Mouse (Mus musculus) urinary bladder, adult 2 months (tissue): ENCODE measurements around the gene Slc1a7. TPM values are rescaled to one million over a fixed set of nuclear protein-coding genes. Genes with fewer than 3 reads are reported as not detected.

Source experiments
- DNase-seq: peaks from one replicate; pipeline ENCODE4 v3.0.0; 2022; ENCODE audit warnings: low spot score
- polyA plus RNA-seq: library from polyadenylated mRNA; depleted of rRNA; stranded (reverse); fragments of >200 nt; gene quantifications from 2 replicates; pipeline ENCODE4 v1.2.3, GENCODE M21; 2012

The Slc1a7 gene
- polyA plus RNA-seq, 1 experiment, result 1.6 TPM

- no peak for DNase-seq
Measured at GRCm38 (mm10) chr4:108008541-108008940, 40.4 kb downstream of the Slc1a7 start.

DNA sequence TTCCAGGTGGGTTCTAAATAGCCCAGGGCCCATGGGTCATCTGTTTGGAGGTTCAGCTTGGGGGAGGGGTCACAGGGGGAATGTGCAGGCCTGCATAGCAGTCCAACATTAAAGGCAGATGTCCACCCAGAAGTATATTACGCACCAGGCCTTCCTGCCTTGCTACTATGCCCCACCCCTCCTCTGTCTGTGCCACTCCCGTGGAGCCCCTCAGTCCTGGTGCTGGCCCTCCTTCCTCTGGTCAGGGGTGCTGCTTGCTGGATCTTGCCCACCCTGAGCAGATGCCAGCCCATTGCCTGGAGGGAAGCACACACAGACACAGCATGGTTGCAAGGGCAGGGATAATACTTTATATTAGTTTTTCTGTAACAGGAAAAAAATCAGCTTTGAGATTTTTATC lies 46.3 kb downstream of the Slc1a7 start:
- DNase-seq, result no peak

GRCm38 (mm10) chr4:108015067-108015765 lies 47.1 kb downstream of the Slc1a7 start:
- DNase-seq, result no peak

GRCm38 (mm10) chr4:108016321-108016720 lies 48.2 kb downstream of the Slc1a7 start:
- DNase-seq, result no peak

GRCm38 (mm10) chr4:108017839-108018238 lies 49.7 kb downstream of the Slc1a7 start:
- DNase-seq, result no peak

DNA sequence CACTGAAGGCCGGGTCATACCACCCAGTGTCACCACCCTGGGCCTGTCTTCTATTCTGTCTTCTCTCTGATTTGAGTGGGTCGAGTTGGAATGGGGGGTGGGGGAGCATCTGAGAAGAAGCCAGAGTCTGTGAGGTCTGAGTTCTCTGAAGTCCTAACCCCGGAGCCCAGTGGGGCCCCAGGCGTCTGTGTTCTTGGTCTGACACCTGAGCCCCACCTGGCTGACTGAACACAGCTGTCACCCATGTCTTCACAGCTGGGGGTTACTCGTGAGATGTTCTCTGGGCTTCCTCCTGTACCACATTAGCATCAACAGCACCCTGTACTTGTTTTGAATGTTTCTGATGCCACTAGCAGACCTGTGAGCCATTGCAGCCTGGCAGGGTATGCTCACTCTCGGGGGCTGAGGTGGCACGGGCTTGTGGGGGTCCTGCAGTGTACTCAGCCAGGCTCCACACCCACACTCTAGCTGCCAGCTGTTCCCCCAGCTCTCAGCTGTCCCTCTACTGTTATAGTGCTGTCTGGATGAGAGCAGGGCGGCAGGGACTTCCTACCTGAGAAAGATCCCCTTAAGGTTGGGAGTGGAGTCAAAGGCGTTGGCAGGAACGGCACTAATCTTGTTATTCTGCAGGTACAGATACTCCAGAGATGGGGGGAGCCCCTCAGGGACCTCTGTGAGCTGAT lies 50.2 kb downstream of the Slc1a7 start:
- no peak for DNase-seq

DNA sequence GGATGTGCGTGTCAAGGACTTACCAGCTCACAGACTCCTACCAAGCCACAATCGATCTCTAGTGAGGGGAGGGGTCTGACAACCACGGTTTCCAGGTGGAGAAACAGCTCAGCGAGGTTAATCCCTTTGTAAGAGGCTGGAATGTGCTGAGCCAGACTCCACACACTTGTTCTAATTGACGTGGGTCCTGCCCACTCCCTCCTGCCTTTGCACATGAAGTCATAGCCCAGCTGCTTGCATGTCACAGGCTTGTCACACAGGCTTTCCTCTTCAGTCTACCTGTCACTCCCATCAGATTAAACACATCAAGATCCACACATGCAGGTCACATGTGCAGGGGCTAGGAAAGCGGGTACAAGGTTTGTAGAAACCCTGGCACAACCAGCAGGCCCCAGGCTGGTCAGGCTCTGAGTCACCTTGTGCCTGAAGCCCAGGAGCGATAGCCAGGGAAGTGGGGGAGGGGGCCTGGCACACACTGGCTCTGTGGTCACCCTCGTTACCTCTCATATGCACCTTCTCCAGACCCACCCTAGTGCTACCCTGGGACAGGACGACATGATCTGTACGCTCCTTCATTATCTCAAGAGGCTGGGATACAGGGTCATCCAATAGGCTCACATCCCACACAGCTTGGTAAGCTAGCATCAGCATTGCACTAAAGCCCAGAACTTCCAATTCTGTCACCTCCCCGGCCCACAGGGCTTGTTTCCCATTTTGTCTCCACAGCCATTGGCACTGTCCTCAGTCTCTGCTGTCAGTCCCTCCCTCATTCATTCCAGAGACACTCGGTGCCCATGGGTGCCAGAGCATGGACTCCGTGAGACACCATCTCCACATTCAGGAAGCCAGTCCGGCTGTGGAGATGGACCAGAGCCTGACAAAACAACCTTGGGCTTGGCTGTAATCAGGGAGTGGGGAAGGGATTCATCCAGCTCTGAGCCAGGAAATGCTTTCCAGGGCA lies 51.1 kb downstream of the Slc1a7 start:
- no peak for DNase-seq

DNA sequence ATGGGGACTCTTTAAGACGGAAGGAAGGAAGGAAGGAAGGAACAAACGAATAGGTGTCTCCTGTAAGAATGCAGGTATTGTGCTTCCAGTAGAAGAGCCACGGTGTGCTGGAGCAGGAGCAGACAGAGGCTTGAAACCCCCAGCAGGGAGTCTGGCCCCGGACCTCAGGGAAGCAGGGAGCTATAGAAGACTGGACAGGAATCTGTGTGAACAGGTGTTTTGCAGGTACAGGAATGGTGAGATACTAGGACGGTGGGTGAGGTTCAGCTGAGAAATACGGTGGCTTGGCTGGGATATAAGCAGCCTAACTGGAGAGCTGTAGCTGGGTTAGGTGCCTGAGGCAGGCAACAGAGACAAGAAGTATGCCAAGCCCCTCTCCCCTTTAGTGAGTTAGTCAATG lies 52.0 kb downstream of the Slc1a7 start:
- no peak for DNase-seq

DNA sequence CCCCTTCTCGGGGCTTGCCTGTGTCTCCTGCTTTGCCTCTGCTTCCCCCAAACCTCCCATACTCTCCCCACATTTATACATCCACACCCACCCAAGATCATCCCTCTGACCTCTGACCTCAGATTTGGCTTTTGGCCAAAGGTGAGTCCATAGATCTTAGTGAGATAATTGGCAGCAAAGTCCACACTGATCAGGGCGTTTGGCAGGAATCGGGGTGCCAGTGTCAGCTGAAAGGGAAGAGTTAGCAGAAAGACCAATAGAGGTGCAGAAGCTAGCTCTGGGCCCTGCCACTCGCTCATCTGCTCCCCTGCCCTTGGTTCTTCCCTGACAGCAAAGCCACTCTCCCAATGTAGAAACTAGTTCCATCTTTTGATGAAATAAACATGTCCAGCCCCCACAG lies 55.1 kb downstream of the Slc1a7 start:
- DNase-seq, result no peak

DNA sequence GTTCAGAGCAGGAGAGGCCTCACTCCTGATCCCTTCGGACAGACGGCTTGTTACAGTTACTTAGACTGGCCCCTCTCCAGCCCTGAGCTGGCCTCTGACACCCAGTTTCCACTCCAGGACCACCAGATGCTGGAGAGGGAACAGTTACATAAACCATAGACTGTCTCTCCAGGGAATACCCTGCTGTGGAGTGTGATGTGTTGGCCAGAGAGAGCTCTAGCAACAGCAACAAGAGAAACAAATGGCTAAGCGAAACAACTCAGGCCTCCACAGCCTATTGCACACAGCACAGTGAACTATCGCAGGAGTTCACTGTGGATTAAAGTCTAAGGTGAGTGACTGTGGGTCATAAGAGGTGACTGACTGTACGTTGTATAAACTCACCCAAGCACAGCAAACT lies 56.5 kb downstream of the Slc1a7 start:
- no peak for DNase-seq

GRCm38 (mm10) chr4:108025269-108025668 lies 57.1 kb downstream of the Slc1a7 start:
- DNase-seq, result no peak

- DNase-seq, result no peak
Measured at GRCm38 (mm10) chr4:108026193-108026592, 58.1 kb downstream of the Slc1a7 start.

DNA sequence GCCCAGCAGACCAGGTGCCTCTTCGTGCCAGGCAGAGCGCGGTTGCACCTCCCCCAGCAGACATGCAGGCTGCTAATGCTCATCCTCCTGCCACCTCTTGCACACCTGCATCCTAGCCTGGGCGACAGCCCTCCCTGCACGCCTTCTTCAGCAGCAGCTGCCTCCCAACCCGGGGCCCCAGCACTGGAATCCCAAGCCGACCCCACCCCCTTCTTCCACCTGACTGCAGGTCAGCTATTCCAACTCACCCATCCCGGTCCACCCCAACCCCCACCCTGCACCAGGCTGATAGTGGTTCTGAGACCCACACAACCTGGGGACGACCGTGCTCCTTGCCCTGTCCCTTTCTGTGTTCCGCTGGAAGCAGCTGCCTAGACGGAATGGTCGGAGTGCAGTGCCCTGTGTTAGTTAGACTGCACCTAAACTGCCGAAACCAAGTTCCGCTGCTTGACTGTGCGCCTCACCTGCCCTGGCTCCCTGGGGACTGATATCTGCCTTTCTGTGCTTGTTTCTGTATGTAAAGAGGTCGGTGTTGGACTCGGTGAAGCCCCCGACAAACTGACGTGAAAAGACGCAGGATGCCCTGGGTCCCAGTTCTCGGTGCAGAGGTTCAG lies 62.9 kb downstream of the Slc1a7 start:
- DNase-seq, result no peak

- DNase-seq, result peak; percentile 42
Measured at GRCm38 (mm10) chr4:108031502-108032351, 63.6 kb downstream of the Slc1a7 start.

DNA sequence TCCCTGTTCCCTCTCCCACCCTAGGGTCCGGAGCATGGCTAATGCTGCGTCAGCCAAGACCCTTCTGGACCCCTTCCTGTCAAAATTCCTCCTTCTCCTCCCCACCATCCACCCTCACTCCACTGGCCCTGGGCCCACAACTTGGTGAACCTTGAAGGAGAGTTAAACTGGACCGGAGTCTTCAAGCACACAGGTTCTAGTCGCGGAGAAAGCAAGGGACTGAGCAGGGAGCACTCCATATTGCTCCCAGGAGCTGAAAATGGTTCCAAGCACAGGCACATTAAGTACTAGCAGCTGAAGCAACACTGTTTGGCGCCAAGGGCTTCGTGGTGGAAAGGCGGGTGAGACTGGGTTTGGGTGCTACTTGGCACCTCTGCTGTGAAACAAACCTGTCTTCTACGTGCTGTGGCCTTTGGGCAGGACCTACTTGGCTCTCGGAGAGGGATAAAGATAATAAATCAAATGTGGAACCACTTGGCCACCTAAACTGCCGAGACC lies 64.3 kb downstream of the Slc1a7 start:
- no peak for DNase-seq

GRCm38 (mm10) chr4:108033041-108033764 lies 65.1 kb downstream of the Slc1a7 start:
- no peak for DNase-seq

- DNase-seq, result no peak
Measured at GRCm38 (mm10) chr4:108037027-108037426, 68.9 kb downstream of the Slc1a7 start.

DNA sequence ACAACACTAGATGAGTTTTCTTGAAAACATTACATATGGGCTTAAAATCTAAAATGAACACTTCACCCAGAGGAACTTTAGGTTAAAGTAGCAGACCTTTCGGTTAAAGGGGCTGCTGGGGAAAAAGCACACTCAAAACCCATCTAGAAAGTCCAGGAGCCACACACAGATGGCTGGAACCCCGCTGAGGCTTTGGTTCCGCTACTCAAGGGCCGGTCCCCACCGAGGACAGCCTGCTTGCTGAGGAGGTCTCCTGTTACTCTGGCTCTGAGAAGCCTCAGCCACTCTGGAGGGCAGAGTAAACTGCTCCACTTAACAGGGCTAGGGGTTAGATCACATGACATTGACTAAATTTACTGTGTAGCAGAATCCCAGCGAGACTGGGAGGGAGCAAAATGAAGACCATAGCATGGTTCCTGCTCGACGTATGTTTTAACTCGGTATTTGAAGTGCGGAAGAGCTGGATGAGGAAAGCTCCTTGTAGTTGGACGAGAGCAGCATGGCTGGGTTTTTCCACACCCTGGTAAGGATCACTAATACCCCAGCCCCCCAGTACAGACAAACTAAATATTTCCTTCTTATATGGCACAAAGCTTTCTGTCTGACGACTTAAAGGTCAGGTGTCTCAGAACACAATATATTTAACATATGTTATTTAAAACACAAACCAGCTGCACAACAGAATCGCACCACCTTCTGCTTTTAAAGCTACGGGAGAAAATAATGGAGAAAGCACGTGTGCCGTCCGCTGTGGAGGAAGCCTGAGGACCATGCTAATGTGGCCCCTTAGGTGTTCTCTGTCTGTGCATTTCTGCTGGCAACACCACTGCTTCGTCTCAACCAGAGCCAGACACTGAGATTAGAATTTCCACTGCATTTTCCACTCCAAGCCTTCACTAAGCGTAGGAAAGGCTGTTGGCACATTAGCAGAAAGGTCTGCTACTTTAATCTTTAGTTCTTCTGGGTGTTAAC lies 77.3 kb downstream of the Slc1a7 start:
- no peak for DNase-seq

- DNase-seq, result no peak
Measured at GRCm38 (mm10) chr4:108046136-108046535, 78.0 kb downstream of the Slc1a7 start.
